Mouse (Mus musculus) megakaryocyte, embryonic 14.5 days (primary cell): Measurements from ENCODE around the gene Bola2.
"Not testable (repeated sequence)": the region's sequence is repeated elsewhere in the genome, so short reads cannot be mapped to it uniquely, and the experiment has no call there.

Source experiments
- FLI1 ChIP-seq: IDR thresholded peaks from 2 replicates; pipeline ENCODE4 v1.6.1; 2012; ENCODE audit warnings: low read length, inconsistent platforms, mixed read lengths
- GATA1 ChIP-seq: IDR thresholded peaks from 3 replicates; pipeline ENCODE4 v1.6.1; 2012; ENCODE audit warnings: mixed read lengths, low read length, inconsistent platforms, borderline replicate concordance

- TF ChIP-seq GATA1, FLI1: not testable (repeated sequence)
Observed at GRCm38 (mm10) chr7:126688156-126688555, 7.0 kb upstream of the Bola2 start.
